Mouse (Mus musculus) forebrain, embryonic 14.5 days (tissue): ENCODE measurements around the gene Usp40. TPM values are rescaled to one million over a fixed set of nuclear protein-coding genes. Genes with fewer than 3 reads are reported as not detected.

Experiments
- ATAC-seq: fragments of 200-750 bp; cut with Nextera tagmentation; 2 replicates; pipeline ENCODE4 v1.8.0; 2017; ENCODE audit warnings: mild to moderate bottlenecking, moderate library complexity
- DNase-seq: peaks from one replicate; pipeline ENCODE4 v3.0.0-alpha.2; 2015; ENCODE audit warnings: low spot score
- H3K27ac ChIP-seq: fragments of 300-500 bp; sonication (generic); 2 replicates; pipeline ENCODE4 v1.5.1; 2014; ENCODE audit warnings: low read depth, mild to moderate bottlenecking, control low read depth, low read length, moderate library complexity
- H3K27me3 ChIP-seq: fragments of 300-500 bp; sonication (generic); replicated peaks from 2 replicates; pipeline ENCODE4 v1.6.1; 2014; ENCODE audit warnings: low read length, control low read depth, mixed read lengths; ENCODE audit not compliant: control insufficient read depth, insufficient read depth
- H3K36me3 ChIP-seq: fragments of 300-500 bp; sonication (generic); 2 replicates; pipeline ENCODE4 v1.6.1; 2014; ENCODE audit warnings: low read length, control low read depth; ENCODE audit not compliant: control insufficient read depth, insufficient read depth
- H3K4me1 ChIP-seq: fragments of 300-500 bp; sonication (generic); 2 replicates; pipeline ENCODE4 v1.6.1; 2014; ENCODE audit warnings: antibody characterized with exemption, low read length, control low read depth; ENCODE audit not compliant: control insufficient read depth, insufficient read depth
- H3K4me2 ChIP-seq: fragments of 300-500 bp; sonication (generic); 2 replicates; pipeline ENCODE4 v1.6.1; 2014; ENCODE audit warnings: mild to moderate bottlenecking, control low read depth, low read length
- H3K4me3 ChIP-seq: fragments of 300-500 bp; sonication (generic); 2 replicates; pipeline ENCODE4 v1.5.1; 2014; ENCODE audit warnings: low read depth, low read length, control low read depth
- H3K9ac ChIP-seq: fragments of 300-500 bp; sonication (generic); 2 replicates; pipeline ENCODE4 v1.6.1; 2014; ENCODE audit warnings: mild to moderate bottlenecking, low read length, control low read depth, moderate library complexity
- H3K9me3 ChIP-seq: fragments of 300-500 bp; sonication (generic); replicated peaks from 2 replicates; pipeline ENCODE4 v1.6.1; 2016; ENCODE audit warnings: low read length, control low read depth, mixed read lengths; ENCODE audit not compliant: control insufficient read depth
- WGBS: fragments of 180-500 bp; shearing (Covaris S2); extraction: QIAGEN DNeasy Blood & Tissue Kit; methylation state at CpG from one replicate; pipeline ENCODE4 v1.1.7; 2014; 5-methylcytosine and 5-hydroxymethylcytosine counted together
- polyA plus RNA-seq: library from polyadenylated mRNA; unstranded; fragments of >200 nt; fragmentation: Nextera tagmentation; extraction: Ambion mirVana; gene quantifications from 2 replicates; pipeline ENCODE4 v1.2.1, GENCODE M21; 2014

The Usp40 gene
- polyA plus RNA-seq, 1 experiment from 2014 or later = 16.4 TPM

DNA sequence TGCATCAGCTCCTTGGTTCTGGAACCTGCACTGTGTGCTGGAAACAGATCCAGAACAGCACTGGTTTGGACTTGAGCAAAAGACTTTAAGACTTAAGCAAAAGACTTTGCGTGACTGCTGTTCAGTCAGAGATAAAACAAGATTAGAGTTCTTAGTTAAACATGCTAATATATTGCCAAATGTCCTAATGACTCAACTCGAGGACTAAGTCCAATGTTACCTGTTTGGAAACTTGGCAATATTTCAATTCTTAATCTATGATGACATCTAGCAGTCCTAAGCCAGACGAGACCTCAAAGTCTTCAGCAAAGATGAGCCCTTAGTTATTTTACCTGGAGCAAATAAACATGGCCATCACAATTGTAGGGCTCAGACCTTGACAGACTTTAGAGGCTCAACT is 5.4 kb upstream of the Usp40 start:
- Histone ChIP-seq H3K9ac (no peak overlapping the region), H3K4me1 (no peaks in the 10 kb centered on the region), H3K27ac (no peak overlapping the region), H3K36me3 (no peaks in the 10 kb centered on the region), H3K4me3 (no peak overlapping the region), H3K27me3 (no peaks in the 10 kb centered on the region), H3K9me3 (no peaks in the 10 kb centered on the region), H3K4me2 (no peak overlapping the region)
- no peak for ATAC-seq
- WGBS = 74% methylated on average over 3 of the region's 3 CpGs
- no peak for DNase-seq

GRCm38 (mm10) chr1:88009521-88009920 is 1.2 kb upstream of the Usp40 start:
- Histone ChIP-seq H3K9me3 (no peaks in the 10 kb centered on the region), H3K4me3 (no peak overlapping the region), H3K4me1 (peaks cover 6% of the 10 kb centered on the region; the same call in 1 of the 2 replicates), H3K9ac (no peak overlapping the region), H3K36me3 (0 out of 2 replicates have a peak, but pooled peaks cover 4% of the 10 kb centered on the region), H3K27ac (no peak overlapping the region), H3K27me3 (no peaks in the 10 kb centered on the region), H3K4me2 (no peak overlapping the region)
- no peak for DNase-seq
- ATAC-seq = no peak
- 64% methylated on average over 3 of the region's 3 CpGs for WGBS

DNA sequence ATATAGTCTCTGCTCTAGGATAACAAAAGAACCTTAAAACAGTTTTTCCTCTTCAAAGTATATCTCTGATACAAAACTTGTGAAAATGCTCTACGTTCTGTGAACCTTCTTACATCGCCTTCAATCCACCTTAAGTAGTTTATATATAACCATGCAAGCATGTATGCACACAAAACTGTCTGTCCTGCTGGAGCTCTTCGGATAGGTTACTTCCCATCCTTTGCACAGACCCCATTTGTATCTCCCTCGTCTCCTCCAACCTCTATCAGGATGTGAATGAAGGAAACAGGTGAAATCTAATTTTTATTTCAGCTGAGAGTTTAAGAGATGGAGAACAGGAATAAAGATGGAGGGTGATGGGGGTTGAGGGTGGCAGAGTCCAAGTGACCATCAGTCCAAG is 384 bp upstream of the Usp40 start:
- peak overlapping the region; percentile 64 for H3K4me2 ChIP-seq
- H3K9me3 ChIP-seq = no peaks in the 10 kb centered on the region
- peak overlapping the region; percentile 60 for H3K4me3 ChIP-seq
- no peak overlapping the region for H3K27ac ChIP-seq
- no peak for DNase-seq
- no peaks in the 10 kb centered on the region for H3K27me3 ChIP-seq
- H3K4me1 ChIP-seq = peaks cover 6% of the 10 kb centered on the region; the same call in 1 of the 2 replicates
- 0 out of 2 replicates have a peak, but pooled peaks have one; percentile 35 for ATAC-seq
- 53% methylated on average over 4 of the region's 4 CpGs for WGBS
- H3K9ac ChIP-seq = peak overlapping the region; percentile 90
- H3K36me3 ChIP-seq = peaks cover 10% of the 10 kb centered on the region; the same call in 1 of the 2 replicates

DNA sequence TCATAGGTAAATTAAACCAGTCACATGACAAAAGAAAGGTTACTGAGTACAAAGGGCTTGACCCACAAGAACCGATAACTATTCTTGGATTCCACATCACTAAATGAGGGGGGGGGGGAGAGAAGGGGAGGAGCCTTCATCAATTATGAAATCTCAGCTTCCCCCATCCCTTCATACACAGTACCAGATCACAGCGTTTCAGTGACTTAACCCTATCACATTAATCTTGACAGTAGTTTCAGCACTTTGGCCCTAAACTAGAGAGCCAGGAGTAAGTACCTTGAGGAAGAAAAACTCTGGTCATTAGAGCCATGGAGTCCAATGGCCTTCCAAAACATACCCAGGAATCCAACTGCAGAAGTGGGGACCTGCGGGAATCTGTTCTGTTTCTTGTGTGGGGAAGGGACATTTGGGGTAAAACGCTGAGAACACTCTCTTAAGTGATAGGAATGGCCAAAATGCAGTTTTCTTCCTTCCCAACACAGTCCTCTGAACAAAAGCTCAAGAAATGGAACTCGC is 600 bp downstream of the Usp40 start:
- no peak for DNase-seq
- ATAC-seq = peak; percentile 54
- H3K4me2 ChIP-seq = peak overlapping the region; percentile 64
- 2% methylated on average over 5 of the region's 5 CpGs for WGBS
- H3K9ac ChIP-seq = peak overlapping the region; percentile 90
- peak overlapping the region; percentile 60 for H3K4me3 ChIP-seq
- peak overlapping the region; percentile 92 for H3K27ac ChIP-seq
- H3K36me3 ChIP-seq = peaks cover 16% of the 10 kb centered on the region
- peaks cover 6% of the 10 kb centered on the region; the same call in 1 of the 2 replicates for H3K4me1 ChIP-seq
- no peaks in the 10 kb centered on the region for H3K9me3 ChIP-seq
- no peaks in the 10 kb centered on the region for H3K27me3 ChIP-seq

DNA sequence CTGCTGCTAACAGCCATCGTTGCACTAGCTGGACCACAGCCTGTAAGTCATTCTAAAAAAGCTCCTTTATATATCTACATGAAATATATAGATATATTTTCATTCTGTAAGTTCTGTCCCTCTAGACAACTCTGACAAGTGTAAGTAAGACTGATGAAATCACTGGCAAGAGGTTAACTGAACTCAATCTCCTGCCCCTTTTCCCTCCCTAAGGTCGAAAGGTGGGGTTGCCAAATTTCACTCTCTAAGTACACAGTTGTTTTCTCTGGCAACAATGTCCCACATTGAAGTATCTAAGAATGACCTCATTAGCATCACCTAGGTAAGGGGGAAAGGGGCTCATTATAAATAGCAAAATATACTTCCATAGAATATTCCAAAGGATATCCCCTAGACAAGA is 15.6 kb downstream of the Usp40 start:
- Histone ChIP-seq H3K27me3 (no peaks in the 10 kb centered on the region), H3K4me3 (no peak overlapping the region), H3K9ac (no peak overlapping the region), H3K36me3 (peaks cover 79% of the 10 kb centered on the region), H3K9me3 (no peaks in the 10 kb centered on the region), H3K27ac (no peak overlapping the region), H3K4me1 (no peaks in the 10 kb centered on the region), H3K4me2 (no peak overlapping the region)
- WGBS = 92% methylated on average over 2 of the region's 2 CpGs
- ATAC-seq = no peak
- no peak for DNase-seq

DNA sequence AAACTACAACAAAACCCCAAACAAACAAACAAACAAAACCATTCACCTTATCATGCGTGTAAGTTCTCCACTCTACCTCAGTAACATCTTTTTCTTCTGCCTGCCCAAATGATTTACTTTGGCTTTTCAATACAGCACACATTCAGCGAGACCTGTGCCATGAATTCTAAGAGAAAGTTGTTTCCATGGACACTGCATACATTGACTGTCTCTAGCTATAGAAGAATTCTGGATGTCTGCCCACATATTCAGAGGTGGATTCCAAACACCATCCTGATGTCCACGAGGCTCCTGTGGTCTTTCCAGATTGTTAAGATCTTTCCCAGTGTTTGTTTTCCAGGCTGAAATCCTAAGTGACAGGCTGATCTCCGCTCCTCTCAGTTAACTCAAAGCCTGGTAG is 26.1 kb downstream of the Usp40 start:
- H3K27me3 ChIP-seq = no peaks in the 10 kb centered on the region
- H3K36me3 ChIP-seq = peaks cover 89% of the 10 kb centered on the region
- H3K4me2 ChIP-seq = no peak overlapping the region
- H3K9me3 ChIP-seq = no peaks in the 10 kb centered on the region
- H3K4me1 ChIP-seq = no peaks in the 10 kb centered on the region
- DNase-seq (no peak), ATAC-seq (no peak)
- no peak overlapping the region for H3K4me3 ChIP-seq
- no peak overlapping the region for H3K27ac ChIP-seq
- 52% methylated on average over 4 of the region's 4 CpGs for WGBS
- H3K9ac ChIP-seq = no peak overlapping the region

- no peaks in the 10 kb centered on the region for H3K4me1 ChIP-seq
- no peaks in the 10 kb centered on the region for H3K9me3 ChIP-seq
- ATAC-seq (no peak), DNase-seq (no peak)
- H3K4me3 ChIP-seq = no peak overlapping the region
- WGBS = 92% methylated on average over 4 of the region's 4 CpGs
- no peak overlapping the region for H3K9ac ChIP-seq
- H3K4me2 ChIP-seq = no peak overlapping the region
- H3K36me3 ChIP-seq = peaks cover 72% of the 10 kb centered on the region
- H3K27ac ChIP-seq = no peak overlapping the region
- H3K27me3 ChIP-seq = no peaks in the 10 kb centered on the region
Observed at GRCm38 (mm10) chr1:87970381-87970780, 38.0 kb downstream of the Usp40 start.

DNA sequence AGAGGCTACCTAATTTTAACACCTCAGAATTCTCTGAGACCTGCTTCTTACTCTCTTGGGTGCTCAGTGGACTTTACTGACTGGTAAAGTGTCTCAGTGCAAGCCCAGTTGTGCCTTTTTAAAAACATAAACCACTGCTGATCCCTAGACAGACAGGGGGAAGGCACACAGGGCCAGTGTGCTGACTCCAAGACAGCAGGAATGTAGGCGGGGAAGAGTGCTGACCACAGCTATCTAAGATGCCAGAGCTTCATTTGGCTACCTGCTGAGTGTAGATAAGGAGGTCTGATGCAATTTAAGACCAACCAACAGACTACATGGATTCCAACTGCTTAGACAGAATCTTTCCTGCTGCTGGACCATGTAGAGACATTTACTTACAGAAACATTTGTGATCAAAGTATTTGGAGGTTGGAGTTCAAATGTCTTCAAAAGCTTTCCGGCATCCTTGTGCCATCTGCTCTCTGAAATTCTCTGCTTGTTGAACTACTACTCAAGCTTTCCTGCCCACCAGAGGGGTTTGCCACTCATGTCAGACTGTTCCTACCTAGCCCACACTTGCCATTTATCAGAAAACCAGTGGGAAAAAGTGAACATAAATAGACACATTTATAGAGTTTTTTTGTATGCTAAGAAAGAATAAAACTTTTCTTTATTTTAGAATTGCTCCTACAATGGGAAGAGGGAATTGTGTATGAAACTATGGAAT is 46.7 kb downstream of the Usp40 start:
- 83% methylated on average over 2 of the region's 2 CpGs for WGBS
- no peak overlapping the region for H3K27ac ChIP-seq
- H3K9me3 ChIP-seq = no peaks in the 10 kb centered on the region
- H3K4me1 ChIP-seq = no peaks in the 10 kb centered on the region
- peaks cover 67% of the 10 kb centered on the region for H3K36me3 ChIP-seq
- no peak overlapping the region for H3K4me3 ChIP-seq
- DNase-seq (no peak), ATAC-seq (no peak)
- H3K4me2 ChIP-seq = no peak overlapping the region
- no peak overlapping the region for H3K9ac ChIP-seq
- H3K27me3 ChIP-seq = no peaks in the 10 kb centered on the region

DNA sequence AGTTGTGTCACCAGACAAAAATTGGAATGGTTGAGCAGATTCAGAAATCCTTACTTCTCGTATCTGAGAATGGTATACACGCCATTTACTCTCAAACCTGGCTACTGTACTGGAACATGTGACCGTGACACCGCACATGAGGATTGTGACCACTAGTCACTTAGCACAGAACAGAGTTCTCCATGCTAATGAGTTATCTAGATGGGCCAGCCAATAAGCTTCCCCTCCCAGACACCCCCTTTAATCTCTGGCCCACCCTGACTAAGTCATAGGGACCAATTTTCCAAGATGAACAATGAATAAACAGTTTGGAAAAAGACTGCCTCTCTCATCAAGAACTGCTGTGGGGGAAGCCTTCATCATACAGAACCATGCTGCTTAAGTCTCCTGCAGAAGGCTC is 47.6 kb downstream of the Usp40 start:
- WGBS = 94% methylated on average over 4 of the region's 4 CpGs
- H3K4me1 ChIP-seq = no peaks in the 10 kb centered on the region
- H3K36me3 ChIP-seq = peaks cover 69% of the 10 kb centered on the region
- no peak for ATAC-seq
- H3K9ac ChIP-seq = no peak overlapping the region
- no peaks in the 10 kb centered on the region for H3K9me3 ChIP-seq
- H3K4me2 ChIP-seq = no peak overlapping the region
- no peak overlapping the region for H3K27ac ChIP-seq
- H3K27me3 ChIP-seq = no peaks in the 10 kb centered on the region
- no peak for DNase-seq
- H3K4me3 ChIP-seq = no peak overlapping the region
